Mouse (Mus musculus) midbrain, embryonic 11.5 days (tissue): ENCODE measurements around the gene Klhl29. TPM values are rescaled to one million over a fixed set of nuclear protein-coding genes. Genes with fewer than 3 reads are reported as not detected.

Source experiments
- ATAC-seq: fragments of 200-750 bp; cut with Nextera tagmentation; 2 replicates; pipeline ENCODE4 v1.8.0; 2017; ENCODE audit warnings: moderate TSS enrichment, moderate library complexity; ENCODE audit not compliant: low FRiP score
- DNase-seq: peaks from one replicate; pipeline ENCODE4 v3.0.0; 2015; ENCODE audit warnings: low spot score; ENCODE audit errors: missing footprints
- H3K27ac ChIP-seq: fragments of 300-500 bp; sonication (generic); 2 replicates; pipeline ENCODE4 v1.5.1; 2014; ENCODE audit warnings: low read depth, low read length
- H3K27me3 ChIP-seq: fragments of 300-500 bp; sonication (generic); 2 replicates; pipeline ENCODE4 v1.6.1; 2014; ENCODE audit warnings: mild to moderate bottlenecking, low read length, moderate library complexity, mixed read lengths; ENCODE audit not compliant: control insufficient read depth, insufficient read depth
- H3K36me3 ChIP-seq: fragments of 300-500 bp; sonication (generic); 2 replicates; pipeline ENCODE4 v1.6.1; 2014; ENCODE audit warnings: mild to moderate bottlenecking, low read length, moderate library complexity, mixed read lengths; ENCODE audit not compliant: control insufficient read depth, insufficient read depth
- H3K4me1 ChIP-seq: fragments of 300-500 bp; sonication (generic); 2 replicates; pipeline ENCODE4 v1.6.1; 2014; ENCODE audit warnings: low read length; ENCODE audit not compliant: control insufficient read depth, insufficient read depth
- H3K4me2 ChIP-seq: fragments of 300-500 bp; sonication (generic); 2 replicates; pipeline ENCODE4 v1.6.1; 2014; ENCODE audit warnings: mild to moderate bottlenecking, moderate library complexity
- H3K4me3 ChIP-seq: fragments of 300-500 bp; sonication (generic); 2 replicates; pipeline ENCODE4 v1.5.1; 2014; ENCODE audit warnings: low read depth, low read length
- H3K9ac ChIP-seq: fragments of 300-500 bp; sonication (generic); 2 replicates; pipeline ENCODE4 v1.6.1; 2014; ENCODE audit warnings: low read length
- H3K9me3 ChIP-seq: fragments of 300-500 bp; sonication (generic); 2 replicates; pipeline ENCODE4 v1.6.1; 2016; ENCODE audit warnings: low read length; ENCODE audit not compliant: control insufficient read depth
- WGBS: fragments of 180-500 bp; shearing (Covaris S2); extraction: QIAGEN DNeasy Blood & Tissue Kit; methylation state at CpG from one replicate; pipeline ENCODE4 v1.1.7; 2014; 5-methylcytosine and 5-hydroxymethylcytosine counted together
- polyA plus RNA-seq: library from polyadenylated mRNA; unstranded; fragments of >200 nt; fragmentation: Nextera tagmentation; extraction: Ambion mirVana; gene quantifications from 2 replicates; pipeline ENCODE4 v1.2.1, GENCODE M21; 2014

Gene Klhl29
- polyA plus RNA-seq, 1 experiment from 2014 or later: 2.0 TPM

GRCm38 (mm10) chr12:5073191-5073590 is 302.3 kb downstream of the Klhl29 start:
- Histone ChIP-seq H3K27ac (no peak overlapping the region), H3K36me3 (no peaks in the 10 kb centered on the region; the same call in 1 of the 2 replicates), H3K9ac (no peak overlapping the region), H3K9me3 (no peaks in the 10 kb centered on the region), H3K27me3 (no peaks in the 10 kb centered on the region), H3K4me1 (no peaks in the 10 kb centered on the region), H3K4me3 (no peak overlapping the region), H3K4me2 (no peak overlapping the region)
- no peak for DNase-seq
- WGBS: 89% methylated on average over 12 of the region's 12 CpGs
- no peak for ATAC-seq

DNA sequence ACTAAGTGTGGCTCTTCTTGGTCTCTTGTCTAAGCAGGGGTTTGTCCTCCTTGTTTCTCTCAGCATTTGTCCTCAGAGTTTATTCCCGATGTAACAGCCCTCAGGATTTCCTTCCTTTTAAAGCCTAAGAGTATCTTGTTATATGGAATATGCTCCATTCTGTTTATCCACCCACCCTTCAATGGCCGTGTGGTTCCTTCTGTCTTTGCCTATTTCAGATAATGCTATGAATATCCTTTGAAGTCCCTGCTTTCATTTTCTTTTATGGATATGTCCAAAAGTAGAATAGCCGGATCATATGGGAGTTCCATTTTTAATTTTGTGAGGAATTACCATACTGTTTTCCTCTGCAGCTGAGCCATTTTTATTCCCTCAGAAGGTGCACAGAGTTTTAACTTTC is 305.4 kb downstream of the Klhl29 start:
- Histone ChIP-seq H3K4me1 (no peaks in the 10 kb centered on the region), H3K9ac (no peak overlapping the region), H3K27ac (no peak overlapping the region), H3K27me3 (no peaks in the 10 kb centered on the region), H3K4me3 (no peak overlapping the region), H3K36me3 (no peaks in the 10 kb centered on the region), H3K4me2 (no peak overlapping the region), H3K9me3 (no peaks in the 10 kb centered on the region)
- DNase-seq (no peak), ATAC-seq (no peak)
- 88% methylated on average over 3 of the region's 3 CpGs for WGBS

GRCm38 (mm10) chr12:5067590-5067989 is 307.9 kb downstream of the Klhl29 start:
- Histone ChIP-seq H3K4me2 (no peak overlapping the region), H3K9ac (no peak overlapping the region), H3K9me3 (no peaks in the 10 kb centered on the region), H3K27ac (no peak overlapping the region), H3K27me3 (no peaks in the 10 kb centered on the region), H3K36me3 (no peaks in the 10 kb centered on the region), H3K4me3 (no peak overlapping the region), H3K4me1 (no peaks in the 10 kb centered on the region)
- ATAC-seq (no peak), DNase-seq (no peak)
- WGBS: 55% methylated on average over 3 of the region's 3 CpGs

DNA sequence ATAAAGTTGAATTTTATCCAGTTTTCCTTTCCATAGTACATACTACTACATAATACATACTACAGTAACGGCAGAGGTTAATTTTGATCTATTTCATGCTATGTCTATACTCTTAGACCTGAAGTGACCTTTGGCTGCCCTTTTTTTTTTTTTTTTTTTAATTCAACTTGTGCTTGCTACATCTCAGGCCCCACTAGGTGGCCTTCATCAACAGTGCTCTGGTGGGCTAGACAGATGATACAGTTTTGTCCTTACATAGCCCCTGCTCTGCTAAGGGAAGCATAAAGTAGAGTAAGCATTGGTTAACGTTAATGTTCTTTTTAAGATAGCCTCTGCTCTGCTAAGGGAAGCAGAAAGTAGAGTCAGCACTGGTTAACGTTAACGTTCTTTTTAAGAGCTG is 327.4 kb downstream of the Klhl29 start:
- Histone ChIP-seq H3K4me3 (no peak overlapping the region), H3K4me1 (no peaks in the 10 kb centered on the region), H3K36me3 (no peaks in the 10 kb centered on the region), H3K4me2 (no peak overlapping the region), H3K27me3 (no peaks in the 10 kb centered on the region), H3K9me3 (peaks cover 12% of the 10 kb centered on the region), H3K9ac (no peak overlapping the region), H3K27ac (no peak overlapping the region)
- WGBS: 97% methylated on average over 4 of the region's 4 CpGs
- ATAC-seq: no peak
- no peak for DNase-seq

DNA sequence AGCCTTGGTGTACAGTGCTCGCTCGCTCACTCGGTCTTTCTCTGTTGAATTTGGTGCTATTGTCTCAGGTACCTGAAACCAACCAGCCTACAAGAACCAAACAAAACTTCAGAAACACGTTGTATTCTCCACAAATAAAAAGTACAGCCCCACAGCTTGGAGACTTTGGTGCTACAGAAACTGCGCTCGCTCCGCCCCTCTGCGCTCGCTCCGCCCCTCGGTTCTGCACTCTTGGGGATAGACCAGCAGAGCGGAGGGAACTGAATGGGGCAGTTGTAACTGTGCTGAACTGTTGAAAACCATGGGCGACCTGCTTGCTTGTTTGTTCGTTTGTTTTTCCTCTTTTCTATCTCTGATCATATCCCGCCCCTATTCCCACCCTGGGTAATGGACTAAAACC is 331.3 kb downstream of the Klhl29 start:
- Histone ChIP-seq H3K4me3 (no peak overlapping the region), H3K27ac (no peak overlapping the region), H3K9me3 (no peaks in the 10 kb centered on the region), H3K27me3 (no peaks in the 10 kb centered on the region), H3K4me1 (no peaks in the 10 kb centered on the region), H3K36me3 (no peaks in the 10 kb centered on the region), H3K9ac (no peak overlapping the region), H3K4me2 (no peak overlapping the region)
- ATAC-seq: no peak
- 89% methylated on average over 15 of the region's 15 CpGs for WGBS
- peak; percentile 31 for DNase-seq

DNA sequence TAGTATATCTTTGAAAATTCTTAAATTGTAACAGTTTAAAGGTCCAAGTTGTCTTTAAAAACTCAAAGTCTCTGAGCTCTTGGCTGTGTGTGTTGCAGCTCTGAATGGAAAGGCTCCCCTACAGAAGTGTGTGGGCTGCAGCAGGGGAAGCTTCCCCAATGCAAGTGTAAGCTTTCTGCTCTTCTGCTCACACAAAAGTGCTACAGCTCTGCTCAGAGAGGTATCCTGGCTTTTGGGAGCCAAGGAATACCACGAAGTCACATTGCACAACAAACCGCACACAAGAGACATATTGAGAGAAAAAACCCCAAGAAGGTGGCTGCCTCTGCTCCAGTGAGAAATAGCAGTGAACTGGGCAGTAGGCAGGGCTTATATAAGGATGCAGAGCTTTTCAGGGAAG is 337.5 kb downstream of the Klhl29 start:
- ATAC-seq (no peak), DNase-seq (no peak)
- WGBS: 89% methylated on average over 2 of the region's 2 CpGs
- Histone ChIP-seq H3K36me3 (peaks cover 2% of the 10 kb centered on the region; the same call in 1 of the 2 replicates), H3K4me3 (no peak overlapping the region), H3K4me1 (no peaks in the 10 kb centered on the region), H3K9ac (no peak overlapping the region), H3K4me2 (no peak overlapping the region), H3K27me3 (no peaks in the 10 kb centered on the region), H3K27ac (no peak overlapping the region), H3K9me3 (no peaks in the 10 kb centered on the region)

DNA sequence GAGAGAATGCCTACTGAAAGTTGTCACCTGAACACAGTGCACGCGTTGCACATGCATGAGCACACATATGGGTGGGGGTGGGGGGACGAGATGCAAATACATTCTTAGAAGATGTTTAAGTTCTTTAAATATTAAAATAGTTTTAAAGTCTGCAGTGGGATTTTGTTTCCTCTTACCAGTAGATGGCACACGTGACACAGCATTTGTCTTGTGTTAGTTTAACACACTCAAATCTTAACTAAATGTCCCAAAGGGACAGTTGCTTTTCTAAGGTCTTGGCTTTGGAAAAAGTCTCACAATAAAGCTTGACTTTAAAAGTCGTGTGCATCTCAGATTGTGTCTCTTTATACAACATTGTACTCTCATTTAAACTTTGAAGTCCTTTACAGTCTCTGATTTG is 346.4 kb downstream of the Klhl29 start:
- no peak overlapping the region for H3K4me2 ChIP-seq
- no peak for ATAC-seq
- no peaks in the 10 kb centered on the region for H3K4me1 ChIP-seq
- H3K9ac ChIP-seq: no peak overlapping the region
- 82% methylated on average over 5 of the region's 5 CpGs for WGBS
- H3K4me3 ChIP-seq: no peak overlapping the region
- peaks cover 7% of the 10 kb centered on the region; the same call in 1 of the 2 replicates for H3K36me3 ChIP-seq
- no peaks in the 10 kb centered on the region for H3K27me3 ChIP-seq
- no peaks in the 10 kb centered on the region for H3K9me3 ChIP-seq
- H3K27ac ChIP-seq: no peak overlapping the region
- no peak for DNase-seq
